Mouse (Mus musculus): ENCODE results near the gene Apopt1. TPM values are rescaled to one million over a fixed set of nuclear protein-coding genes. Genes with fewer than 3 reads are reported as not detected.

The Apopt1 gene
- total and polyA plus RNA-seq, 2 experiments, result 24.3 to 78.4 TPM

DNA sequence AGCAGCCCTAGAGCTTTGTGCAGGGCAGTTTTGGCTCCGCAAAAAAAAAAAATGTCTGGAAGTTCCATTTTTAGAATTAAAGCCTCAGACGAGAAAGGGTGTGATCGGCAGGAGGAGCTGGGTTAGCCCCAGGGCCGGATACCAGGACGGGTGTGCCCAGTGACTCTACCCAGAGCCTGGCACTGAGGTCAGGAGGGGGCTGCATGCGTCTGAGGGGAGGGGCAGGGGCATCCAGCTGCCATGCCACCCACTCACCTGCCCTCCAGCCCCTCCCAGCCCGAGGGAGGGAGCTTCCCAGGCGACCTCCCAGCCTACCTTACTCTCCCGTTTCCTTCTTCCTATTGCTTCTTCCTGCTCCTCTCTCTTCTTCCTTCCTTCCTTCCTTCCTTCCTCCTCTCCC is 40.3 kb downstream of the Apopt1 start:
- Histone ChIP-seq H3K36me3 (ENCODE audit: control insufficient read depth, insufficient read depth, low read length) (no peaks in the 10 kb centered on the region), H3K4me3 (ENCODE audit: insufficient read depth, low read depth, low read length) (no peak overlapping the region), H3K79me2 (ENCODE audit: control insufficient read depth, insufficient read depth, low read length) (peaks cover 2% of the 10 kb centered on the region), H3K4me1 (ENCODE audit: control insufficient read depth, insufficient read depth, low read length) (no peaks in the 10 kb centered on the region; the same call in 1 of the 2 replicates), H3K27me3 (ENCODE audit: control insufficient read depth, insufficient read depth, low read length) (no peaks in the 10 kb centered on the region), H3K27ac (replicated peaks; ENCODE audit: insufficient read depth, low read depth, low read length) (no peak overlapping the region), H3K9ac (ENCODE audit: low read depth, low read length) (no peak overlapping the region)
- TF ChIP-seq CTCF (IDR thresholded peaks at IDR 0.05; ENCODE audit: low read depth, low read length) (no peak), POLR2A (IDR thresholded peaks at IDR 0.05; ENCODE audit: extremely low read depth, insufficient read depth, low read length) (no peak)
- WGBS, result 75% methylated on average over 9 of the region's 9 CpGs
- DNase-seq (ENCODE audit: extremely low read depth, low read depth, low spot score), result no peak

DNA sequence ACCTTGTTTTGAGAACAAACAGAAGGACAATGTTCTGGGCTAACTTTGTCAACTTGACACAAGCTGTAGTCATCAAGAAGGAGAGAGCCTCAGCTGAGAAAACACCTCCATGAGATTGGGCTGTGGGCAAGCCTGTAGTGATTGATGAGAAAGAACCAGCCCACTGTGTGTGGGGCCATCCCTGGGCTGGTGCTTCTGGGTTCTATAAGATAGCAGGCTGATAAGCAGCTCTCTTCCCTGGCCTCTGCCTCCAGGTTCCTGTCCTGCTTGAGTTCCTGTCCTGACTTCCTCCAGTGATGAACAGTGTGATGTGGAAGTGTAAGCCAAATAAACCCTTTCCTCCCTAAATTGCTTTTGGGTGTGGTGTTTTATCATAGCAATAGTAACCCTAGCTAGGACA is 41.6 kb downstream of the Apopt1 start:
- Histone ChIP-seq H3K36me3 (ENCODE audit: control insufficient read depth, insufficient read depth, low read length) (no peaks in the 10 kb centered on the region), H3K27me3 (ENCODE audit: control insufficient read depth, insufficient read depth, low read length) (no peaks in the 10 kb centered on the region), H3K4me3 (ENCODE audit: insufficient read depth, low read depth, low read length) (no peak overlapping the region), H3K4me1 (ENCODE audit: control insufficient read depth, insufficient read depth, low read length) (peaks cover 4% of the 10 kb centered on the region; the same call in 1 of the 2 replicates), H3K27ac (replicated peaks; ENCODE audit: insufficient read depth, low read depth, low read length) (no peak overlapping the region), H3K9ac (ENCODE audit: low read depth, low read length) (no peak overlapping the region), H3K79me2 (ENCODE audit: control insufficient read depth, insufficient read depth, low read length) (peaks cover 16% of the 10 kb centered on the region)
- DNase-seq (ENCODE audit: extremely low read depth, low read depth, low spot score), result no peak
- TF ChIP-seq POLR2A (IDR thresholded peaks at IDR 0.05; ENCODE audit: extremely low read depth, insufficient read depth, low read length) (no peak), CTCF (IDR thresholded peaks at IDR 0.05; ENCODE audit: low read depth, low read length) (no peak)

DNA sequence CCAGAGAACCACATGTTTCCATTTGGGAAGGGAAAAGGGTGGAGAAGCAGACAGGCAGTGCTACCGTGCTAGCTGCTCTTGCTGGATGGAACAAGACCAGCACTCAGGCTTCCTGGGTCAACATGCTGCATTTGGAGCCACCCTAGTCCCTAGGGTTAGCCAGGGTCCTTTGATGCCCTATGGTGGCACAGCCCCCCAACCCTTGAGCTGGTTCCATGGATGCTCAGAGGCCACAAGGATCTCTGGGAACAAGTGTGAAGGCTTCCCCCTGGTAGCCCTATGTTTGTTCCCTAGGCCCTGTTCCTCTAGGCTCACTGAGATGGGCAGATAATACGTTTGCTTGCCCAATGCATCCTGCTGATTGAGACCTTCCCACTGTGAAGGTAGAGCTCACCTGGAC is 42.2 kb downstream of the Apopt1 start:
- H3K4me3 ChIP-seq (ENCODE audit: insufficient read depth, low read depth, low read length), result no peak overlapping the region
- H3K4me1 ChIP-seq (ENCODE audit: control insufficient read depth, insufficient read depth, low read length), result peaks cover 4% of the 10 kb centered on the region; the same call in 1 of the 2 replicates
- 65% methylated on average over 2 of the region's 2 CpGs for WGBS
- no peaks in the 10 kb centered on the region for H3K36me3 ChIP-seq (ENCODE audit: control insufficient read depth, insufficient read depth, low read length)
- H3K79me2 ChIP-seq (ENCODE audit: control insufficient read depth, insufficient read depth, low read length), result peaks cover 18% of the 10 kb centered on the region
- H3K27ac ChIP-seq (replicated peaks; ENCODE audit: insufficient read depth, low read depth, low read length), result no peak overlapping the region
- TF ChIP-seq POLR2A (IDR thresholded peaks at IDR 0.05; ENCODE audit: extremely low read depth, insufficient read depth, low read length) (no peak), CTCF (IDR thresholded peaks at IDR 0.05; ENCODE audit: low read depth, low read length) (no peak)
- no peak overlapping the region for H3K9ac ChIP-seq (ENCODE audit: low read depth, low read length)
- no peaks in the 10 kb centered on the region for H3K27me3 ChIP-seq (ENCODE audit: control insufficient read depth, insufficient read depth, low read length)
- no peak for DNase-seq (ENCODE audit: extremely low read depth, low read depth, low spot score)

DNA sequence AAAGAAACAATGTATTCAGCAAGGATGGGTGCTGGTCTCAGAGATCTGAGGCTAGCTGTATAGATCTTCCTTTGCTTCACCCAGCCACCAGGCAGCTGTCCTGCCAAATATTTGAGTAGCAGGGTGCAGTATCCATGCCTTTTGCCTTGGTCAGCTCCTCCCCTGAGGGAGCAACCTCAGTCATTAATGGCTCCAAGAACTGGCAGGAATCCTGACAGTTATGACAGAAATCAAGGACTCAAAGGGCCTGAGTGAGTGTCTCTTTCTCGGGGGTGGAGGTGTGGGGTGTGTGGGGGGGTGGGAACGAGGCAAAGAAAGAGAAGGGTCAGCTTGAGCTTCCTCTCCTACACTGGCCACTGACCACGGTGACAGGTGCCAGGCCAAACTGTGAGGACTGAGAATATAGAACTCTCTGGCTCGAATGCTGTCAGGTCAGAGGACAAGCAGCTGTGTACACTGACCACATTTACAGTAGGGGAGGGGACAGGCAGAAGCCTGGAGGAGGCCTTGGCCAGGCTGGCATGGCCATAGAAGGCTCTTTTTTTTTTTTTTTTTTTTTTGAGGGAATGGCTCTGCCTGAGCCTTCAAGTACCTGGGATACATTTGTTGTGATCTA is 43.1 kb downstream of the Apopt1 start:
- Histone ChIP-seq H3K27ac (replicated peaks; ENCODE audit: insufficient read depth, low read depth, low read length) (no peak overlapping the region), H3K4me3 (ENCODE audit: insufficient read depth, low read depth, low read length) (no peak overlapping the region), H3K9ac (ENCODE audit: low read depth, low read length) (no peak overlapping the region), H3K27me3 (ENCODE audit: control insufficient read depth, insufficient read depth, low read length) (no peaks in the 10 kb centered on the region), H3K4me1 (ENCODE audit: control insufficient read depth, insufficient read depth, low read length) (peaks cover 4% of the 10 kb centered on the region; the same call in 1 of the 2 replicates), H3K36me3 (ENCODE audit: control insufficient read depth, insufficient read depth, low read length) (no peaks in the 10 kb centered on the region), H3K79me2 (ENCODE audit: control insufficient read depth, insufficient read depth, low read length) (peaks cover 26% of the 10 kb centered on the region)
- WGBS, result 22% methylated on average over 4 of the region's 4 CpGs
- no peak for TF ChIP-seq CTCF (IDR thresholded peaks at IDR 0.05; ENCODE audit: low read depth, low read length)
- no peak for TF ChIP-seq POLR2A (IDR thresholded peaks at IDR 0.05; ENCODE audit: extremely low read depth, insufficient read depth, low read length)
- peak; percentile 45 for DNase-seq (ENCODE audit: extremely low read depth, low read depth, low spot score)

DNA sequence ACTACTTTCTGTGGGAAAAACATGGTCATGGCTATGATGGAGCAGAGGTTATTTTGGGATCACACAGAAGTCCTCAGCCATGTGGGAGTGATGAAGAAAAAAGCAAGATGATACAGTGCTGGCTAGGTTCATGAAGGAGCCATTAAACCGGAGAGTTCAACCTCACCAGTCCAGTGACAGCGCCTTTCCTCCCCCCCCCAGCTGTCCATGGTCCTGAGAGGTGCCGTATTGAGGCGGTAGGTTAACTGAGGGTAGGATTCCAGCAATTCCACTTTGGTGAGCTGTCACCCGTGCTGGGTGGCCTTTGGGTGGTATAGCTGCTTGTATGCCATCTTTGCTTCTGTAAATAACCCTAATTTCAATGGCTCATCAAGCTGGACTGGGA is 43.6 kb downstream of the Apopt1 start:
- Histone ChIP-seq H3K27me3 (ENCODE audit: control insufficient read depth, insufficient read depth, low read length) (no peaks in the 10 kb centered on the region), H3K79me2 (ENCODE audit: control insufficient read depth, insufficient read depth, low read length) (peaks cover 29% of the 10 kb centered on the region), H3K36me3 (ENCODE audit: control insufficient read depth, insufficient read depth, low read length) (no peaks in the 10 kb centered on the region), H3K9ac (ENCODE audit: low read depth, low read length) (no peak overlapping the region), H3K4me1 (ENCODE audit: control insufficient read depth, insufficient read depth, low read length) (peaks cover 4% of the 10 kb centered on the region; the same call in 1 of the 2 replicates), H3K4me3 (ENCODE audit: insufficient read depth, low read depth, low read length) (no peak overlapping the region), H3K27ac (replicated peaks; ENCODE audit: insufficient read depth, low read depth, low read length) (no peak overlapping the region)
- DNase-seq (ENCODE audit: extremely low read depth, low read depth, low spot score), result no peak
- WGBS, result 44% methylated on average over 5 of the region's 5 CpGs
- TF ChIP-seq CTCF (IDR thresholded peaks at IDR 0.05; ENCODE audit: low read depth, low read length) (no peak), POLR2A (IDR thresholded peaks at IDR 0.05; ENCODE audit: extremely low read depth, insufficient read depth, low read length) (no peak)

DNA sequence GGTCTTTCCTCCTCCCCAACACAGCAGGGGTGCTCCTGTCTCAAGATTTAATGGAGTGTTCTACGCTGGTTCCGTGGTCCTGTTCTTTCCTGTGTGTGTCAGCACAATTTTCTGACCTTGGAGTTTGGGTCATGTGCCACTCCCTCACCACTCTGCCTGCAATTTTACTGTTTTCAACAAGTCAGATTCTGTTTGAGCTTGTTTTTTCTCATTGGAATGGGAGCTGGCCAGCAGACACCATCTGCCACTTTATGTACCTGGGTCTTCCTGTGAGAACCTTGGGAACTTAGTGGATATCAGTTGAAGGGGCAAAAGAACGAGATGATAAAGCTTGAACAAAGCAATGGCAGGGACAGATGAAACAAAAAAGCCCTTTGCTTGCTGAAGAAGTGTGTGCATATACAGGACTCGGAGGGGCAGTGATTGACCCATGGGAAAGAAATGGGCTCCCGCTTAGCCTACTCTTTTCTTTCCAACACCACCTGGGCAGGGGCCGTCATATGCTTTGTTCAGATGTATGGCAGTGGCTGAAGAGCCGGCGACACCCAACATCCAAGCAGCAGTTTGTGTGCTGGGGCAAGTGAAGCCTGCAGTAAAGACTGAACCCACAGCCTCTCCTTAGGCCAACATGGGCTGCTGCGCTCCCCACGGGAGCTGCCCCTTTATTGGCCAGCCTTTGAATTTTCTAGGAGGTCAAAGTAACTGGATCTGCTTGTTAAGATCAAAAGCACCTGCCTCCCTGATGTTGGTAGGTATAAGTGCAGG is 44.7 kb downstream of the Apopt1 start:
- Histone ChIP-seq H3K79me2 (ENCODE audit: control insufficient read depth, insufficient read depth, low read length) (peaks cover 39% of the 10 kb centered on the region), H3K4me3 (ENCODE audit: insufficient read depth, low read depth, low read length) (peak overlapping the region; percentile 96), H3K4me1 (ENCODE audit: control insufficient read depth, insufficient read depth, low read length) (peaks cover 4% of the 10 kb centered on the region; the same call in 1 of the 2 replicates), H3K27me3 (ENCODE audit: control insufficient read depth, insufficient read depth, low read length) (no peaks in the 10 kb centered on the region), H3K9ac (ENCODE audit: low read depth, low read length) (peak overlapping the region; percentile 90), H3K27ac (replicated peaks; ENCODE audit: insufficient read depth, low read depth, low read length) (peak overlapping the region; percentile 93), H3K36me3 (ENCODE audit: control insufficient read depth, insufficient read depth, low read length) (no peaks in the 10 kb centered on the region)
- DNase-seq (ENCODE audit: extremely low read depth, low read depth, low spot score), result peak; percentile 19
- 66% methylated on average over 10 of the region's 10 CpGs for WGBS
- TF ChIP-seq CTCF (IDR thresholded peaks at IDR 0.05; ENCODE audit: low read depth, low read length), result no peak
- no peak for TF ChIP-seq POLR2A (IDR thresholded peaks at IDR 0.05; ENCODE audit: extremely low read depth, insufficient read depth, low read length)

Data from liver, adult 2 months (tissue).